Mouse (Mus musculus) A20 (cell line): ENCODE data around the gene Slc38a6.

ENCODE experiments used
- DNase-seq: peaks from one replicate; pipeline ENCODE4 v3.0.0-alpha.2; 2011; ENCODE audit warnings: low read depth, low spot score

Gene Slc38a6

GRCm38 (mm10) chr12:73392507-73392906 is 105.9 kb downstream of the Slc38a6 start:
- no peak for DNase-seq

- DNase-seq = no peak
Measured at GRCm38 (mm10) chr12:73393018-73393417, 106.4 kb downstream of the Slc38a6 start.

- no peak for DNase-seq
Measured at GRCm38 (mm10) chr12:73393881-73394291, 107.3 kb downstream of the Slc38a6 start.

GRCm38 (mm10) chr12:73394571-73394970 is 108.0 kb downstream of the Slc38a6 start:
- DNase-seq = no peak

GRCm38 (mm10) chr12:73399426-73399825 is 112.8 kb downstream of the Slc38a6 start:
- no peak for DNase-seq

DNA sequence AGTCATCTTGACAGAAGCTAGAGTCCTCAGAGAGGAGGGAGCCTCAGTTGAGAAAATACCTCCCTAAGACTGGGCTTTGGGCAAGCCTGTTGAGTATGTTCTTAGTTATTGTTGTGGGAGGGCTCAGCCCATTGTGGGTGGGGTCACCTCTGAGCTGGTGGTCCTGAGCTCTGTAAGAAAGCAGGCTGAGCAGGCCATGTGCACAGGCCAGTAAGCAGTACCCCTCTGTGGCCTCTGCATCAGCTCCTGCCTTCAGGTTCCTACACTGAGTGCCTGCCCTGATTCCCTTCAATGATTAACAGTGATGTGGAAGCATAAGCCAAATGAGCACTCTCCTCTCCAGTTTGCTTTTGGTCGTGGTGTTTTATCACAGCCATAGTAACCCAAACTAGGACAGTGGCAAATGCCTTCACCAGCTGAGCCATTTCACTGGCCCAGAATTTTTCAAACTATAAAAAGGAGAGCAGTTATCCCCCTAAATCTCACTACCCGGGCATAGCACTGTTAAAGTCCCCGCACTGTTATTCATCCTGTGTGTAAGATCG is 114.0 kb downstream of the Slc38a6 start:
- no peak for DNase-seq

DNA sequence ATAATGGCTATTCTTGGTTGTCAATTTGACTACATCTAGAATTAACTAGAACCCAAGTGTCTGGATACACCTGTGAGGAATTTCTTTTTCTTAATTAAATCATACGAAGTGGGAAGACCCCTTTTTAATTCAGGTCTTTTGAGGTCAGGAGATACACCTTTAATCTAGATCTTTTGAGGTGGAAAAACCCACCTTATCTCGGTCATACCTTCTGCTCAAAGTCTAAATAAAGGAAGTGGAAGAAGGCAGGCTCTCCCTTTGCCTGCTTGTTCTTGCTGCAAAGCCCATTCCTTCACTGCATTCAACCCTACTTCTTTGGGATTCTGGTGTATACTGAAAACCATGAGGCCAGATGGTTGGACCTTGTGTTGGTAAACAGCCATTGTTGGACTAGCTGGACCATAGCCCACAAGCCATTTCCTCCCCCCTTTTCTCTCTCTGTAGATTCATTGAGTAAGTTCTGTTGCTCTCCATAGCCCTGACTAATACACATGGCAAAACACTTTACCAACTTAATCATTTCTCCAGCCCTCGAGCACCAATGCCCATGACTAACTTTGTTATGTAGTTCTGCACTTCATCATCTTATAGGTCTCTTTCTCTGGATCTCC is 115.0 kb downstream of the Slc38a6 start:
- DNase-seq = no peak

- no peak for DNase-seq
Measured at GRCm38 (mm10) chr12:73402137-73402712, 115.6 kb downstream of the Slc38a6 start.

DNA sequence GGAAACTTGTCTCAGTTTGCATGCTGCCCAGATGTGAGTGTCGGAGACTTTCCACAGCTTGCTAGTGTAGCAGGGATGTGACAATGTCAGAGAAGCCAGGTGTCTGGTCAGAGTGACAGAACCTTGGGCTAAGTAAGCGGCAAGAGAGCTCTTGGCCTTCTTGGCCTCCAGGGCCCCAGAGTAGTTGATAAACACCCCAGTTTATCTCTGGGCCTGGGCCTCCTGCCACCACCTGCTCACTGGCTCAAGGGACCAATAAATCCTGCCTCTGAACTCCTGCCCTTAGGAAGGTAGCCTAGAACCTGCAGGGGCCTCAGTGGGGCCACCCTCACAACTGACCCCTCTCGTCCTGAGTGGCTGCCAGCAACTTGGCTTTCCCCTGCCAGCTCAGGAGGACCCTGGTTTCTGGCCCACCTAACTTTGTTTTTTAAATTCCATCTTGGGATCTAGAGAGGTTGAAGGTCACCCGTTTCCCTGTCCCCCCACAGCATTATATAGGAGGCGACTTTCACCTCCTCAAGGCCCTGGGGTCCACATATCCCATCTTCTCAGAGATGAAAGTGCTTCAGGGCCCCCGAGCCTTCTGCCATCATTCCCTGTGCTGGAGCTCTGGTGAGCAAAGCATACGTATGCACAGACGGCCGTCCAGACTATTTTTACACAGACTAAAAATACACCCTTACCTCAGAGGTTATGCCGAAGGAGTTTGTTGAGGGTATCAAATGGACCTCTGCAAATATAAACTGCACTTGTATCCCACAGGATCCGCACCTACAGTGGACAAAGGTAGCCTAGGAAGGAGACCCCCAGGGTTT is 116.5 kb downstream of the Slc38a6 start:
- DNase-seq = no peak
